Mouse (Mus musculus) neural tube, embryonic 14.5 days (tissue): Measurements from ENCODE around the gene Znrf3. TPM values are rescaled to one million over a fixed set of nuclear protein-coding genes. Genes with fewer than 3 reads are reported as not detected.

ENCODE experiments used
- polyA plus RNA-seq: library from polyadenylated mRNA; unstranded; fragments of >200 nt; fragmentation: Nextera tagmentation; extraction: Ambion mirVana; gene quantifications from 2 replicates; pipeline ENCODE4 v1.2.1, GENCODE M21; 2014

Znrf3 gene
- polyA plus RNA-seq, 1 experiment from 2014 or later: 9.6 TPM

Other genes starting within 250 kb of the Znrf3 start
- gene Kremen1, start 183.3 kb downstream of the Znrf3 start, polyA plus RNA-seq: 3.7 and 6.5 TPM in 2 replicates
- 131 and 134 TPM in 2 replicates for gene Xbp1, start 75.8 kb upstream of the Znrf3 start, polyA plus RNA-seq
- gene Ccdc117, start 97.3 kb upstream of the Znrf3 start, polyA plus RNA-seq: 10.4 and 14.1 TPM in 2 replicates
- not detected in 2 replicates for gene Ankrd36, start 124.8 kb upstream of the Znrf3 start, polyA plus RNA-seq